Mouse (Mus musculus) spleen, adult 2 months (tissue): ENCODE results near the gene Pithd1.

Source experiments
- CTCF ChIP-seq: fragments of 200-500 bp; IDR thresholded peaks from 2 replicates; pipeline ENCODE4 v1.5.1; 2011; ENCODE audit warnings: mild to moderate bottlenecking, inconsistent platforms; ENCODE audit not compliant: insufficient read depth, insufficient read length, insufficient replicate concordance; ENCODE audit errors: extremely low read depth
- POLR2A ChIP-seq: fragments of 200-500 bp; IDR thresholded peaks from 2 replicates; pipeline ENCODE4 v1.6.1; 2011; ENCODE audit warnings: low read depth, low read length, inconsistent platforms

- TF ChIP-seq POLR2A (no peak), CTCF (no peak)
Measured at GRCm38 (mm10) chr4:136027416-136028131, 40.5 kb upstream of the Pithd1 start.
